Mouse (Mus musculus) olfactory bulb, adult 2 months (tissue): ENCODE data around the gene Plekhg3.

Experiments used
- CTCF ChIP-seq: fragments of 200-500 bp; IDR thresholded peaks from 2 replicates; pipeline ENCODE4 v1.5.1; 2012; ENCODE audit warnings: low read depth, mild to moderate bottlenecking, low read length, moderate library complexity; ENCODE audit not compliant: insufficient read depth
- POLR2A ChIP-seq: fragments of 200-500 bp; IDR thresholded peaks from 2 replicates; pipeline ENCODE4 v1.6.1; 2012; ENCODE audit warnings: mild to moderate bottlenecking, low read depth, low read length, moderate library complexity; ENCODE audit not compliant: insufficient read depth

DNA sequence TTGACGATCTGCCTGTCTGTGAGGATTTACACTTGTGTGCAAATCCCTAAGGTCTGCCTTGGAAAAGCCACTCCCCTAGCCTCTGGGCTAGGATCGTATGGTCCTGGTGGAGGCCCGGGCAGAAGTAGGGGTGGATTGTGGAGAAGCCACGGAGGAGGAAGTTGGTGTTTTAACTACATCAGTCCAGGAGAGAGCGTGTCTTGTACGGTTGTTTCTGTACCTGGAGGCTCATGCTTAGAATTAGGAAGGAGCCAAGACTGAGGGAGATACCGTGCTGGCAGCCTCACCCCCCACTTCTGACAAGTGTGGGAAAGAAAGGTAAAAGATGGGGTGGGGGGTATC lies 17.4 kb downstream of the Plekhg3 start:
- TF ChIP-seq POLR2A (no peak), CTCF (no peak)
